Mouse (Mus musculus): Measurements from ENCODE around the gene Cul4a.
A peak's percentile ranks its signal among the peaks of the same experiment; 100 is the strongest.
"Not testable (repeated sequence)": the region's sequence is repeated elsewhere in the genome, so short reads cannot be mapped to it uniquely, and the experiment has no call there.

The Cul4a gene

DNA sequence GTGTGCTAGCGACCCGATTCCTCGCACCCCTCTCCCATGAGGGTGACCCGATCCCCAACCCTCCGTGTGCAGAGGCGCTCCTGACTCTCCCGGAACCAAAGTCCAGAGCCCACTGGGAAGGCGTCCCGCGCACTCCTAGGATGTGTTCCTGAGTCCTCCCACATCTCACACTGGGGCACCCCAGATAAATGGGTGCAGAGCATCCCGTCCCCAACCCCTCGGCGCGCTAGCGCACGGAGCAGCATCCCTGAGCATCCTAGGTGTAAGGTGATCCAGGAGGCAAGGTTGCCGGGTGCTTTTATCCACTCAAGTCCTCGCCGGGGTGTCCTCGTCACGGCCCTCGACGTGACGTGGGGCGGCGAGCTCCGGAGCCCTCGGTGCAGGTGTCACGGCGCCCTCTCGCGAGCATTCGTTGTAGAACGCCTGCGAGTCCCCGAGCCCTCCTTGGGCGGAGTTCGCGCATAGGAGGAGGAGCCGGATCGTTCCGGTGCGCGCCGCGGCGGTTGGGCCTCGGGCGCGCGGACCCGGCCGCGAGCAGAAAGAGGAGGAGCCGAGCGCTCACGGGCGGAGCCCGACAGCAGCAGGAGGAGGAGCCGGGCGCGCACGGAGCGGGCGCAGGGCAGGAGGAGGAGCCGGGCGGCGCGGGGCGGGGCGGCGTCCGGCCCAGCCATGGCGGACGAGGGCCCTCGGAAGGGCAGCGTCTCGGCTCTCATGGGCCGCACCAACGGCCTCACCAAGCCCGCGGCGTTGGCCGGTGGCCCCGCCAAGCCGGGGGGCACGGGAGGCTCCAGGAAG is at the start of gene Cul4a, which contains the start of gene Pcid2:
TSS of gene Cul4a (plus strand) at position 535 of the 795 bp plus-strand sequence.
TSS of gene Pcid2 (minus strand) at position 373 of the 795 bp plus-strand sequence.
- DNase-seq (ENCODE audit: low spot score) = peak; percentile 98

DNA sequence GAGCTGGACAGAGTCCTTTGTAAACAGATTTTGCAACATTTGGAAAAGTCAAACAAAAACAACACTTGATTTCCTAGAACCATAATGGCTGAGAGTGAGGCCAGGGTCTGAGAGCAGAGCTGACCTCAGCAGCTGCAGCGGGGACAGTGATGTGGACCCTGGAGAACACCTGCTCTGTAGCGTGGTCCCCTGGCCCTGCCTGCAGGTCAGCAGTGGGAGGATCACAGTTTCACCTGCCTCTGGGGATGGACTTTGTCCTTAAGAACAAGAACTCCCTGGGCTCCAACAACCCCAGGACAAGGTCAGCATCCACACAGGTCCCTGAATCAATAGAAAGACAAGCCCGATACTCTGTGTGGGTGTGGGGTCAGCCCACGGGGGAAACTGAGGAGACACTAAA is 48.1 kb upstream of the Cul4a start:
- no peak for DNase-seq (ENCODE audit: low spot score)

DNA sequence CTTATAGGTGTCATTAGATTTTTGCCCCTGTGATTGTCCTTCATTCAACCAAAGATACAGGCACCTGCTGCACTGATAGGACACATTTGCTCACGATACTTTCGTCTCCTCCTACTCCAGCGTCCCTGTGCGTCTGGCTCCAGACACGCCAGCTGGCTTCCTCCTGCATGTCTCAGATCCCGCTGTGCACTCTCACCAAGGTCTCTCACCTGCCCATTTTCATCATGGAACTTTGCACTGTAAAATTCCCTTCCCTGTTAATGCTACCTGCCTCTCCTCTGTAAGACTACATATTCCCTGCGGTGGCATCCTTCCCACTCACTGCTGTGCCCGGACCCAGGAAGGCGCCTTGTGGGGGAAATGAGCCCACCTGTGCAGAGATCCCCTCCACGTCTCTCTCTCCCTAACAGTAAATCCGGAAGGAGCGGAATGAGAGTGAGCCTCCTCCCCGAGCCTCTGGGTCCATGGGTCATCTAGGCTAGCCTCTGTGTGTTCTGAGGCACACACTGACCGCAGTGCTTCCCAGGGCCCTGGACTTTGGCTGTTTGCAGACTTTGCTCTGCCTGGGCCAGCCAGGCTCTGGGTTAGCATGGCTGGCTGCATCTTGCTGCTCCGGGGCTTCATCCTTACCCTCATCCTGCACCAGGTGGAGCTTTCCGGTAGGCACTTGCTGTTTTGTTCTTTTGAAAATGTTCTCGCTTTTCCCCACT is 44.8 kb upstream of the Cul4a start, which contains the start of gene Proz:
TSS of gene Proz (plus strand) at position 474 of the 710 bp plus-strand sequence.
- DNase-seq (ENCODE audit: low spot score) = no peak

DNA sequence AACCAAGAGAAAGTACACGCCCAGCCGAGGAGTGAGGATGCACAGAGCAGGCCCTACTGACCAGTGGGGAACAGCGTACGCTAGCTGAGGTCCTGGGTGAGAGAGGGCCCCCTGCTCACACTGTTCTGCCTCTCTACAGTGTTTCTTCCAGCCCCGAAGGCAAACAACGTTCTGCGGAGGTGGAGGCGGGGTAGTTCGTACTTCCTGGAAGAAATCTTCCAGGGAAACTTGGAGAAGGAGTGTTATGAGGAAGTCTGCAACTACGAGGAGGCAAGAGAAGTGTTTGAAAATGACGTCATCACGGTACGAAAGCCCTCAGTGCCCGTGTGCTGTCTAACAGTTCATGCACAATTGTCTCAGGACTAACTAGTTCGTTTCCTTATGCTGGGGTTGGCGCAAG is 42.3 kb upstream of the Cul4a start:
- DNase-seq (ENCODE audit: low spot score) = no peak

DNA sequence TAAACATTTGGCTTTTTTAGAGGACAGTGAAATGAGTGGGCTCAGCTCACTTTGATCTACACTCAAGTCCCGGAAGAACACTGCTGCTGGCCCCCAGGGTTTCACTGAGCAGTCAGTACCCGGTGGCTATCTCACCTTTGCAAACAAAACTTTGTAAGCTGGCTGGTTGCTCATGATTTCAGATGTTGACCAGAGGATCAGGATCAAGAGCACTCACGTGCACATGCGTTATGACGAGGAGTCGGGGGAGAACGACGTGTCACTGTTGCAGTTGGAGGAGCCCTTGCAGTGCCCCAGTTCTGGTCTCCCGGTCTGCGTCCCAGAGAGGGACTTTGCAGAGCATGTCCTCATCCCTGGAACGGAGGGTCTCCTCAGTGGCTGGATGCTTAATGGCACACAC is 32.2 kb upstream of the Cul4a start:
- no peak for DNase-seq (ENCODE audit: low spot score)

DNA sequence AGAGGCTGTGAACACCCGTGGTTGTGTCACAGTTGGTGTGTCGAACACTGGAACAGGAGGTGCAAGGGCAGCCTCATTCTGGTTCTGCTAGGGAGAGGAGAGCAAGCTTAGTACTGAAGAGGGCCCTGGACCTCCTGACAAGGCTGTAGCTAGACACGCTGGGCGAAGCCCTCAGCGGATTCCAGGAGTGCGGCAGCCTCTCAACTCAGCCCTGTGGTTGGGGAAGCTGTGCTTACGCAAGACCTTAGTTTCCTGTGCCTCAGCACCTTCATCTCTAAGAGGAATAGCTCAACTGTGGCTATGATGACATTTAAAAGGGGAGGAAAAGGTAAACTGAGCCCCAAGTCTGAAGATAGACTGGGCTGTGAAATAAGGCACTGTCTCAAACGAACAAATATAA is 30.4 kb upstream of the Cul4a start:
- no peak for DNase-seq (ENCODE audit: low spot score)

DNA sequence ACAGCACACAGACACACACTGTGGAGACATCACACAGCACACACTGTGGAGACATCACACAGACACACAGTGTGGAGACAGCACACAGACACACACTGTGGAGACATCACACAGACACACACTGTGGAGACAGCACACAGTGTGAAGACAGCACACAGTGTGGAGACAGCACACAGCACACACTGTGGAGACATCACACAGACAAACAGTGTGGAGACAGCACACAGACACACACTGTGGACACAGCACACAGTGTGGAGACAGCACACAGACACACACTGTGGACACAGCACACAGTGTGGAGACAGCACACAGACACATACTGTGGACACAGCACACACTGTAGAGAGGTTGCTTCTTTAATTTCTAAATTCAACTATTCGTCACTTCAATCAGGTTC is 29.8 kb upstream of the Cul4a start:
- not testable (repeated sequence) for DNase-seq (ENCODE audit: low spot score)

DNA sequence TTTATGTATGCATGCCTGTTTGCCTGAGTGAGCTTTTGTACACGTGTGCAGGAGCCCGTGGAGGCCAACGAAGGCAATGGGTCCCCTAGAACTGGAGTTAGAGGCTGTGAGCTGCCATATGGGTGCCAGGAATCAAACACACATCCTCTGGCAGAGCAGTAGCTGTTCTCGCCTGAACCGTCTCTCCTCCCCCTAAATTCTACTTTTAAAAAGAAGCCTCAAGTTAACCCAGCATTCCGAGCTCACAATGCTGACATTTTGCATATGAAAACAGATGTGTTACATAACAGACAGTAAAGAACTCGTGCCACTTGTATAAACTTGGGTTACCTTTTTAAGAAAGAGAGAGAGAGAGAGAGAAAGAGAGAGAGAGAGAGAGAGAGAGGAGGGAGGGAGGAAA is 27.9 kb upstream of the Cul4a start:
- no peak for DNase-seq (ENCODE audit: low spot score)

DNA sequence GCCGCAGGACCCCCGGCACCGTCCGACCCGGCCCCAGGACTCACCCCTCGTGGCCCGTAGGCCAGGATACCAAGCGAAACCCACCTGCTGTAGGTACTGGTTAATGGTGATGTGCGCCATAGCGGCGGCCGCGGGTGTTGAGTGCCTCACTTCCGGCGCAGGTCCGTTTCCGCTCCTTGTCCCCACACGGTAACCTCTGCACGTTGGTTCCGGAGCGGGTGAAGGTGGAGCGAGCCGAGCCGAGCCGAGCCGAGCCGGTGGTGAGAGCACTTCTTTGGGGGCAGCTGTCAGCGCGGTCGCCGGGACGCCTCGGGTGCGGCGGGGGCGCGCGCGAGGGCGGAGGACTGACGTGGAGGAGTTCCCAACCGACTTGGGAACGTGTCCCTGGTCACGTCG is 732 bp upstream of the Cul4a start:
- DNase-seq (ENCODE audit: low spot score) = peak; percentile 86

DNA sequence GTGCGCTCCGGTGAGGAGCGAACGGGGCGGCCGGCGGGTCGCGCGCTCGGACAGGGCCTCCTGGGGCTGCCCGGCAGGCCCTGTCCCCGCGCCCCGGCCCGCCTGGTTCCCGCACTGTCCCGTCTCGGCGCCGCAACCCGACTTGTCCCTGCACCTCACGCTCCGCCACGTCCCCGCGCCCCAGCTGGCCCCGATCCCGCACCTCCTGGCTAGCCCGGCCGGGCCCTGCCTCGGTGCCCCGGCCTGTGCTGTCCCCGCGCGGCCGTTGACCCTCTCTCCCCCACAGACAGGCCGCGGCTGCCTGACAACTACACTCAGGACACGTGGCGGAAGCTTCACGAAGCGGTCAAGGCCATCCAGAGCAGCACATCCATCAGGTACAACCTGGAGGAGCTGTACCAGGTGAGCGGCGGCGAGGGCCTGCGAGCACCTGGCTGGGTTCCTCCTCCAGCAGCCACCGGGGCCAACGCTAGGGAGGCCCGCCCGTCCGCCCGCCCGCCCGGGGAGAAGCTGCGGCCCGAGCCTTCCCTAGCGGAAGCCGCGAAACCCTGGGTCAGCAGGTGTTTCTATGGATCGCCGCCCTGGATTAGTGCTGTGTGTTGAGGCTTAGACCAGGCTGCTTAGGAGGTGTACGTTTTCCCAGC is 609 bp downstream of the Cul4a start:
- peak; percentile 53 for DNase-seq (ENCODE audit: low spot score)

DNA sequence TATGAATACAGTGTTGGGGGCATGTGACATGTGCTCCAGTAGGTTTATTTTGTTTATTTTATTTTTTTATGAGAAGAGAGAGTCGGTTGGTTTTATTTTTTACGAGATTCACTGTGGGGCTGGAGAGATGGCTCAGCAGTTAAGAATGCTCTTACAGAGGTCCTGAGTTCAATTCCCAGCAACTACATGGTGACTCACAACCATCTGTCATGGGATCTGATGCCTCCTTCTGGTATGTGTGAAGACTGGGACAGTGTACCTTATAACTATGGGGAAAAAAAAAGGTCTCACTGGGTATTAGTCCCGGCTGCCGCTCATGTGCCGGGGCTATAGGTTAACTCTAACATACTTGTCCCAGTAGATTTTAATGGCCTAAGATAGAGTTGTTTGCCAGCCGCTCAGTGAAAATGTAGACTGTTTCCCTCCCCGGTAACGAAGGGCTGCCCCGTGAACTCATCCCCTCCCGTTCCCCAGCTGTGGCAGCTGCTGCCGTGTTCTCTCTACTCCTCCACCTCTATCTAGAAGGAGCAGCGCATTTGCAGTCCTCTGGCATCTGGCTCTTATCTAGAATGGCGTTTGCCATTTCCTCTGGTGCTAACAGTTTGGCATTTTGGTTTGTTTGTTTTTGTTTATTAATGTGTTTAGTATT is 2.7 kb downstream of the Cul4a start:
- DNase-seq (ENCODE audit: low spot score) = no peak

DNA sequence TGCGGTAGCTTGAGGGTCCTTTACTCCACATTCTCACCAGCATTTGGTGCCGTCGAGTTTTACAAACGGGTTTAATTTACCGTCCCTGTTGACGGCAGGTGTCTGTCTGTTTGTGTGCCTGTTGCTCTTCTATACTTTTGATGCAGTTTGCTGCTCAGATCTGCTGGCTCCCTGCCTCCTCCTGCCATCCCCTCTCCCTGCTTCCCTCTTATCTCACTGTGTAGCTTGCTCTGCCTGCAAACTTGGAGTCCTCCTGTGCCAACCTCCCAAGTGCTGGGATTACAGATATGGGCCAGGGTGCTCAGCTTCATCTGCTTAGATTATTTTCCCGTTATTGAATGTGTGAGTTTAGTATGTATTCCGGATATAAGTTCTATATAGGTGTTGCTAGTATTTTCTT is 3.5 kb downstream of the Cul4a start:
- no peak for DNase-seq (ENCODE audit: low spot score)

DNA sequence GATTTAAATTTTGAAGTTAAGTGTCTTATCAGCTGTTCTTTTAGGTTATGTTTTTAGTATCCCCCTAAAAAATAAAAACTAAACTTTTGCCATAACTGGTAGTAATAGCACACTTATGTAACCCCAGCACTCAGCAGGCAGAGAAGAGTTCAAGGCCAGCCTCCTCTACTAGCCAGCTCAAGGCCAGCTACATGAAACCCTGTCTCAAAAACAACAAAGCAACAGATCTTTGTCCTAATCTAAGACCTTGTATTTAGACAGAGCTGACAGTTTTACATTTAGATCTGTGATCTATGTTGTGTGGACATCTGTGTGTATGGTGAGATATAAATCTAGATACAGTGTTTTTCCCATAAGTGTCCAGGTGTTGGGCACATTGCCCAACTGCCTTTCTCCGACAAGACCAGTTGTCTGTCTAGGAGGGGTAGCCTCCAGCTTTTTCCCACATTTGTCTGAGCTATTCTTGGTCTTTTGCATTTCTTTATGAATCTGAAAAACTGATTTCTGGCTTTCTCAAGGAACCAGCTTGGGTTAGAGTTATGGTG is 4.1 kb downstream of the Cul4a start:
- no peak for DNase-seq (ENCODE audit: low spot score)

DNA sequence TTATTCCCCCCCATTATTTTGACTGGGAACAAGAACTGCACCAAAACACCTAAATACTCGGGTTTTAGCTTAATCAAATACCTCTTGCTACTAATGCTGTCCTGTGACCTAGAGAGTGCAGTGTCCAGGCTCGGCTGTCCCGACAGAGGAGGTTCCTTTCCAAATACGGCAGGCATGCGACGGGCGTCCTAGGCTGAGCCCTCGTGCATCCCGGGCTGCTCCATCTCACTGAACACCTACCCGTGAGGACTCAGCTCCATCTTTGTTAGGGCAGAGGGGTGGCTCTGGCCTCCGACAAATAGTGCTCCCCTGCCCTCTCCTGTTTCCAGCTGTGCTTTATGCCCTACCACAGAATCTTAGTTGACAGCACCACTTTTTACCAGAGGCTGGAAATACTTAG is 6.5 kb downstream of the Cul4a start:
- DNase-seq (ENCODE audit: low spot score) = no peak

DNA sequence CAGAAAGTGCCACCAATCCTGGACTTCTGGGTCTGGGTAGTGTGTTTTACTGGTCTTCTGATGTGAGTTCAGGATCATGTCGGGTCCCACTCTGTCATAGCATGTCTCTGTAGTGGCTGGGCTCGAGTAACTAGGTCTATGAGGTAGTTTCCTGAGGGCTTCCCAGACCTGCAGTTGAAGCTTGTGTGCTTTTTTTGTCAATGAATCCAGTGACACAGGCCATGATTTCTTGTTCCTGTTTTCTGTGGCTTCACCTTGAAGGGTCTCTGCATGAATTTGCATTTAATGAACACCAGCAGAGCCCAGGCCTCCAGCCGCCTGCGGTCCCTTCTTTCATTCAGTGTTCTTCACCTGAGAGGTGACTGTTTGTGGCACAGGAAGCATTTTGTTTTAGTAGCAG is 7.8 kb downstream of the Cul4a start:
- no peak for DNase-seq (ENCODE audit: low spot score)

DNA sequence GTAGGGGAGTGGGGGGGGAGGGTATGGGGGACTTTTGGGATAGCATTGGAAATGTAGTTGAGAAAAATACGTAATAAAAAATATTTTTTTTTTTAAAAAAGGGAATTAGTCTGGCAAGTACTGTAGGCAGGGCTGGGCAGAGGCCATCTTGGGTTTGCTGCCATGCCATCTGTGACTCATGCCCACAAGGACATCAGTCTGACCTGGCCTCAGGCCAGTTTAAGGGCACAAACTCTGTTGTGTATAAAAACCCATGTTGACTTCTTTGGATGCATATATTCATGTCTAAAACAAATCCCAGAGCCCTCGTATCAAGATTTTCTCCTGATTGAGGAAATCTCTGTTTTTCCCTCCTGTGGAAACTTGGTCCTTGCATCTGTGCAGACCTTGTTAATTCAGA is 11.7 kb downstream of the Cul4a start:
- no peak for DNase-seq (ENCODE audit: low spot score)

DNA sequence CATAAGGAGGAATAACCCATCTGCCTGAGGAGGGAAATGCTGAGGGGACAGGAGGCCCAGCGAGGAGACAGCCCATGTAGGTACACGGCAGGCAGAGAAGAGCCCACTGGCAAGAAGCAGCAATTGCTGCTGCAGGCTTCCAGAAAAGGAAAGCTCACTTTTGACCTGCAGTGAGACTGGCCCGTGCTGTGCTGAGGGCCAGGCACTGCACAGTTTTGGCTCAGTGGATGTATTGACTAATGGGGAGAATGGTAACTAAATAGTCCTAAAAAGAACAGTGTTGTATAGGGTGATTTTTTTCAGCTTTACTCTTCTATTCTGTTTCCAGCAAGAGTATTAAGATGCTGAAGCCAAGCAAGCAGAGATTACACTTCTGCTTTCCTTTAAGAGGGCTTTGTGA is 13.1 kb downstream of the Cul4a start:
- DNase-seq (ENCODE audit: low spot score) = no peak

DNA sequence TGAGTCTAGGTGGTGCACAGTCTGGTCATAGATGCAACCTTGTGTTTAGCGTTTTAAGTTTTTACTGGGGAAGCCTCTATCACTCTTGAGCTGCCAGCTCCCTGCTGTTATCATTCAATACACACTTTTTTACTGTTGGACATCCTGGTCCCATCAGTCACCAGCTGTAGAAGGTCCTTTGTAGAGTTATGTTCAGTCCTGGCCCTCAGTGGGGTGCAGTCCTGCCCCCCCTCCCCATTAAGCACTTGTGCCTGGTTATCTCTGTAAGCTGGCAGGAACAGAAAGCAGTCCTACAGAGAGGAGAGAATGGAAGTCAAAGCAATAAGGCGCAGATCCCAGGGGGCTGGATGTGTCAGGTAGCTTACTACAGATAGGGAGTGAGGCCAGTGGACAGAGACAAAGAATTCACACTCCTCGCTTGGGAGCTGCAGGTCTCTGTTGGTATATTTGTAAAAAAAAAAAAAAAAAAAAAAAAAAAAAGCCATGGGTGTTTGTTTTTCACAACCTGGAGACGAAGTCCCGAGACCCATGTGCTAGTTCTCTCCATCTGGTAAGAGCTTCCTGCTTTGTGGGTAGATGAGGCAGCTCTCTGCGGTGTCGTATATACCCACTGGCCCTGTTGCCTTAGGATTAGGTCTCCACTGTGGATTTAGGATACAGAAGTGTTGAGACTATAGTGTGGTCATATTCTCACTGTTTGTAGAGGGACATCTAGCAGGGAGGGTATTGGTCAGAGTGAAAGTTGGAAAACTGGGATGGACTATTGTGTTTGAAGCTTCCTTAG is 15.7 kb downstream of the Cul4a start:
- no peak for DNase-seq (ENCODE audit: low spot score)

DNA sequence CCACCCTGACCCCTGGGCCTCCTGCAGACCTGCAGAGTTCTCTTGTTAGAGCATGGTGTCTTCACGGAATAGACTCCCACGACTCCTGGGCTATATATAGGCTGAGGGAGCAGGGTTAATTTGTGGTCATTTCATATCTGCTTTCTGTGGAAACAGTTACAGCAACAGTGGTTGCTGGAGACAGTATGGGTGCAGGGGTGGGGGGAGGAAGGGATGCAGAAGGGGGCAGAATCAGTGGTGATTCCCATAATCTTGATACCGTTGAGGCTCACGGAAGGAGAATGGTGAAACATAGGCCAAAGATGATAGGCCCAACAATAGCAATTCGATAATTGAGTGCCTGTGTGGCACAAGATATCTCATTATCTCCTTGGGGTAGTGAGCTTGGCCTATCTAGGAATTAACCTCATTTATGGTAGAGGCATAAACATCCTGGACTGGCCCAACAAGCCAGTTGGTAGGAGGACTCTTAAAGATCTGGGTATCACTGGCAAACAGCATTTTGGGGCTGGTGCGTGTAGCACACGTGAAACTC is 17.5 kb downstream of the Cul4a start:
- DNase-seq (ENCODE audit: low spot score) = no peak

DNA sequence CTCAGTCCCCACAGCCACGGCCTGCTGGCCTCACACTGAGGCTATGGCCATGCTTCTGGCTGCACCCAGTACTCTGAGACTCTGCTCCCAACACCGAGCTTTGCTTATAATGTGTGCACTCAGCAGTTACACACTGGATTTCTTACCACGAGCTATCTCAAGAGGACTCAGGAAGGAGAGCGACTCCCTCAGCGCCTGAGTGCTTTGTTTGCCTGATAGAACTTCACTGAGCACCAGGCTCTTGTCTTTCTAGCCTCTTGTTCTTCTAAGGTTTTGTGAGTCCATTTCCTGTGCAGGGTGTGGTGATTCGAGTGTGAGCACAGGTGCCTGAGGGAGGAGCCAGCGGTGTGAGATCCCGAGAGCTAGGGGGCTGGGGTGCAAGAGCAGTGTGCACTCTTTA is 19.5 kb downstream of the Cul4a start:
- no peak for DNase-seq (ENCODE audit: low spot score)

DNA sequence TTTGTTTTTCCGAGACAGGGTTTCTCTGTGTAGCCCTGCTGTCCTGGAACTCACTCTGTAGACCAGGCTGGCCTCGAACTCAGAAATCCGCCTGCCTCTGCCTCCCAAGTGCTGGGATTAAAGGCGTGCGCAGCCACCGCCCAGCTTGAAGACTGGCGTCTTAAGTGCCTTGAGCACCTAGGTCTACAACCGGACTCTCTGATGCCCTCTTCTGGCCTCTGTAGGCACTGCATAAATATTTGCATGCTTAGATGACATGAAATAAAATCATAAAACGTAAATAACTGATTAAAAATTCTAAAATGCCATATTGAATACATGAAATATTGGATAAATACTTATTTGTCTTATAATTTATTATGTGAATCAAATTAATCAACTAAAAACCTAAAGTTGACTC is 26.8 kb downstream of the Cul4a start:
- peak; percentile 75 for DNase-seq (ENCODE audit: low spot score)
